Mouse (Mus musculus) urinary bladder, postnatal 10 days (tissue): ENCODE measurements around the gene 2410131K14Rik.

Experiments used
- DNase-seq: peaks from one replicate; pipeline ENCODE4 v3.0.0; 2022; ENCODE audit warnings: low spot score

The 2410131K14Rik gene

GRCm38 (mm10) chr5:118311251-118311650, 66.2 kb downstream of the 2410131K14Rik start:
- no peak for DNase-seq

GRCm38 (mm10) chr5:118313766-118314165, 68.7 kb downstream of the 2410131K14Rik start:
- DNase-seq = no peak
